Mouse (Mus musculus) ES-E14 (cell line): ENCODE measurements around the gene Tgif2. TPM values are rescaled to one million over a fixed set of nuclear protein-coding genes. Genes with fewer than 3 reads are reported as not detected.

Source experiments
- DNase-seq: peaks from one replicate; pipeline ENCODE4 v3.0.0-alpha.2; 2013; ENCODE audit warnings: low read depth, low spot score
- H3K27ac ChIP-seq: 2 replicates; pipeline ENCODE4 v1.5.1; 2012; ENCODE audit warnings: low read depth, mild to moderate bottlenecking, low read length, moderate library complexity, mixed read lengths; ENCODE audit not compliant: poor library complexity, insufficient read depth, severe bottlenecking
- H3K36me3 ChIP-seq: 2 replicates; pipeline ENCODE4 v1.6.1; 2012; ENCODE audit warnings: mild to moderate bottlenecking, low read length, moderate library complexity, mixed read lengths; ENCODE audit not compliant: control insufficient read depth, poor library complexity, insufficient read depth, severe bottlenecking
- H3K4me1 ChIP-seq, 2 experiments: fragments of 150-350 bp in 1 of 2; sonication (generic) in 1 of 2; 2 replicates each; pipeline ENCODE4 v1.6.1; 2012; ENCODE audit warnings: low read length in 2 of 2, mild to moderate bottlenecking in 1 of 2, mixed read lengths in 1 of 2; ENCODE audit not compliant: control insufficient read depth in 2 of 2, insufficient read depth in 2 of 2, poor library complexity in 1 of 2
- H3K4me3 ChIP-seq, 2 experiments: fragments of 150-350 bp in 1 of 2; sonication (generic) in 1 of 2; 2 replicates each; pipeline ENCODE4 v1.5.1; 2012; ENCODE audit warnings: low read length in 2 of 2, low read depth in 1 of 2, mild to moderate bottlenecking in 1 of 2, mixed read lengths in 1 of 2; ENCODE audit not compliant: insufficient read depth in 1 of 2, poor library complexity in 1 of 2, severe bottlenecking in 1 of 2
- H3K9ac ChIP-seq: 2 replicates; pipeline ENCODE4 v1.6.1; 2012; ENCODE audit warnings: low read depth, mild to moderate bottlenecking, low read length, mixed read lengths; ENCODE audit not compliant: poor library complexity, insufficient read depth, severe bottlenecking
- H3K9me3 ChIP-seq: fragments of 150-350 bp; sonication (generic); 2 replicates; pipeline ENCODE4 v1.6.1; 2012; ENCODE audit warnings: low read depth, mild to moderate bottlenecking, low read length; ENCODE audit not compliant: control insufficient read depth, insufficient read depth
- CHD2 ChIP-seq: IDR thresholded peaks from 2 replicates; pipeline ENCODE4 v1.6.1; 2014; ENCODE audit warnings: mild to moderate bottlenecking, low read depth, low read length, inconsistent platforms
- HCFC1 ChIP-seq: IDR thresholded peaks from 2 replicates; pipeline ENCODE4 v1.6.1; 2012; ENCODE audit warnings: low read length, inconsistent platforms, borderline replicate concordance; ENCODE audit not compliant: insufficient read depth
- MAFK ChIP-seq: IDR thresholded peaks from 2 replicates; pipeline ENCODE4 v1.6.1; 2014; ENCODE audit warnings: mild to moderate bottlenecking, low read depth, low read length, inconsistent platforms; ENCODE audit not compliant: insufficient read depth
- ZC3H11A ChIP-seq: IDR thresholded peaks from 2 replicates; pipeline ENCODE4 v1.6.1; 2012; ENCODE audit warnings: low read depth, mild to moderate bottlenecking, inconsistent platforms, low read length, borderline replicate concordance
- ZNF384 ChIP-seq: IDR thresholded peaks from 2 replicates; pipeline ENCODE4 v1.6.1; 2012; ENCODE audit warnings: low read depth, low read length, inconsistent platforms
- in situ Hi-C, 2 experiments: fragments of 600-800 bp; cut with MboI; formaldehyde crosslinking; loops; one replicate each; pipeline ENCODE4 v1.15.1; 2025; ENCODE audit warnings: low sequenced_read_pairs in 2 of 2, inconsistent platforms in 1 of 2; ENCODE audit not compliant: unreplicated experiment in 2 of 2
- total RNA-seq: library from RNA; depleted of rRNA; stranded (reverse); fragments of 300-350 nt; gene quantifications from 2 replicates; pipeline ENCODE4 v1.2.3, GENCODE M21; 2012

Gene Tgif2
- total RNA-seq, 1 experiment, result 32.2 TPM

- in situ Hi-C loops, result no loop called here
- no peak for TF ChIP-seq ZNF384
- no peak for TF ChIP-seq HCFC1
- TF ChIP-seq ZC3H11A, result no peak
- no peak for TF ChIP-seq MAFK
- no peak for TF ChIP-seq CHD2
- Histone ChIP-seq H3K9ac (no peak overlapping the region), H3K4me3 (no peak overlapping the region), H3K9me3 (no peaks in the 10 kb centered on the region), H3K4me1 (peaks cover 0 to 5% of the 10 kb centered on the region in 2 experiments; a peak in 1 of 4 replicates), H3K36me3 (no peaks in the 10 kb centered on the region), H3K27ac (no peak overlapping the region)
- no peak for DNase-seq
These were observed 46.4 kb downstream of the Tgif2 start for GRCm38 (mm10) chr2:156886084-156886631.

- TF ChIP-seq ZNF384 (no peak), CHD2 (no peak), ZC3H11A (no peak), MAFK (no peak), HCFC1 (no peak)
- H3K36me3 ChIP-seq, result no peaks in the 10 kb centered on the region
- no peak within 1 kb of the TSS for H3K27ac ChIP-seq
- DNase-seq, result no peak
- no peaks in the 10 kb centered on the region for H3K9me3 ChIP-seq
- peaks cover 0 to 5% of the 10 kb centered on the region in 2 experiments; a peak in 1 of 4 replicates for H3K4me1 ChIP-seq
- no peak within 1 kb of the TSS for H3K4me3 ChIP-seq
- in situ Hi-C loops, result no loop called here
- no peak within 1 kb of the TSS for H3K9ac ChIP-seq
These were observed 47.2 kb downstream of the Tgif2 start, which contains the start of gene Sla2 for GRCm38 (mm10) chr2:156887017-156887416. TSS of gene Sla2 (minus strand) at chr2:156887192.

GRCm38 (mm10) chr2:156888490-156888889 is 48.7 kb downstream of the Tgif2 start:
- TF ChIP-seq MAFK, result no peak
- no peak for TF ChIP-seq HCFC1
- TF ChIP-seq ZC3H11A, result no peak
- no peak for TF ChIP-seq CHD2
- TF ChIP-seq ZNF384, result no peak
- Histone ChIP-seq H3K27ac (no peak overlapping the region), H3K9me3 (no peaks in the 10 kb centered on the region), H3K4me3 (no peak overlapping the region), H3K9ac (no peak overlapping the region), H3K4me1 (peaks cover 0 to 2% of the 10 kb centered on the region in 2 experiments; a peak in 1 of 4 replicates), H3K36me3 (no peaks in the 10 kb centered on the region)
- in situ Hi-C loops, result no loop called here
- DNase-seq, result no peak

- in situ Hi-C loops, result no loop called here
- H3K9me3 ChIP-seq, result no peaks in the 10 kb centered on the region
- H3K9ac ChIP-seq, result no peak overlapping the region
- H3K36me3 ChIP-seq, result no peaks in the 10 kb centered on the region
- TF ChIP-seq MAFK (no peak), HCFC1 (no peak), ZC3H11A (no peak), CHD2 (no peak), ZNF384 (no peak)
- H3K4me3 ChIP-seq, result no peak overlapping the region
- H3K4me1 ChIP-seq, result peaks cover 0 to 3% of the 10 kb centered on the region in 2 experiments; a peak in 2 of 4 replicates
- no peak overlapping the region for H3K27ac ChIP-seq
- no peak for DNase-seq
These were observed 52.4 kb downstream of the Tgif2 start for GRCm38 (mm10) chr2:156892240-156892639.
